Mouse (Mus musculus) cerebellum, adult 2 months (tissue): ENCODE measurements around the gene Lrrc1.

Source experiments
- CTCF ChIP-seq: fragments of 200-500 bp; IDR thresholded peaks from 2 replicates; pipeline ENCODE4 v1.5.1; 2011; ENCODE audit warnings: low read depth, mild to moderate bottlenecking, control low read depth, low read length, moderate library complexity, borderline replicate concordance; ENCODE audit not compliant: insufficient read depth
- POLR2A ChIP-seq: fragments of 200-500 bp; IDR thresholded peaks from 2 replicates; pipeline ENCODE4 v1.6.1; 2011; ENCODE audit warnings: low read length, control low read depth, borderline replicate concordance; ENCODE audit not compliant: insufficient read depth

- no peak for TF ChIP-seq CTCF
- TF ChIP-seq POLR2A = no peak
Measured at GRCm38 (mm10) chr9:77469791-77470607, 74.7 kb downstream of the Lrrc1 start.
